Mouse (Mus musculus) cortical plate, adult 2 months (tissue): Measurements from ENCODE around the gene Kansl1l.

Source experiments
- CTCF ChIP-seq: fragments of 200-500 bp; IDR thresholded peaks from 2 replicates; pipeline ENCODE4 v1.5.1; 2011; ENCODE audit warnings: mild to moderate bottlenecking, control low read depth, low read length; ENCODE audit not compliant: insufficient read depth; ENCODE audit errors: extremely low read depth
- POLR2A ChIP-seq: fragments of 200-500 bp; IDR thresholded peaks from 2 replicates; pipeline ENCODE4 v1.6.1; 2011; ENCODE audit warnings: mild to moderate bottlenecking, low read length, control low read depth; ENCODE audit not compliant: insufficient read depth; ENCODE audit errors: extremely low read depth

DNA sequence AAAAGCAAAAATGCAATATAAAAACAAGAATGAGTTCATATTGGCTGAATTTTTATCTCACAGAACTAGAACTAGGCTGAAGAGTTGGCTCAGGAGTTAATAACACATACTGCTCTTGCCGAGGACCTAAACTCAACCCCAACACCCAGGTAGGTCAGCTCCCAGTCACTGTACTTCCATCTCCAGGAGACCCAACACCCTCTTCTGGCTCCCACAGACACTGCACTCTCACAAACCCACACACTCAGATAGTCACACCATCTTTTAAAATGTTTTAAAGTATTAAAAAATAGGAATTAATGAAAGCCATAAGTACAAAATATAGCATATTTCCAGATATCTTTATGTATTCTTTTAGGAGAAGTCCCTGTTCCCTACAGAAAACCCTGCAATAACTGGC is 4.2 kb downstream of the Kansl1l start:
- TF ChIP-seq POLR2A = no peak
- 0 out of 2 replicates have a peak, but pooled peaks have one; percentile 1 for TF ChIP-seq CTCF
